Mouse (Mus musculus) embryonic facial prominence, embryonic 11.5 days (tissue): ENCODE measurements around the gene 4930404N11Rik. TPM values are rescaled to one million over a fixed set of nuclear protein-coding genes. Genes with fewer than 3 reads are reported as not detected.

Experiments
- ATAC-seq: fragments of 200-750 bp; cut with Nextera tagmentation; replicated peaks from 2 replicates; pipeline ENCODE4 v1.8.0; 2017; ENCODE audit warnings: low read depth; ENCODE audit not compliant: insufficient number of reproducible peaks, low FRiP score, low TSS enrichment
- DNase-seq: peaks from one replicate; pipeline ENCODE4 v3.0.0-alpha.2; 2015; ENCODE audit warnings: low spot score
- H3K27ac ChIP-seq: fragments of 300-500 bp; sonication (generic); replicated peaks from 2 replicates; pipeline ENCODE4 v1.5.1; 2014; ENCODE audit warnings: mild to moderate bottlenecking, low read depth, low read length, control low read depth
- H3K27me3 ChIP-seq: fragments of 300-500 bp; sonication (generic); 2 replicates; pipeline ENCODE4 v1.6.1; 2014; ENCODE audit warnings: mild to moderate bottlenecking, low read length, moderate library complexity, mixed read lengths; ENCODE audit not compliant: control insufficient read depth, insufficient read depth
- H3K36me3 ChIP-seq: fragments of 300-500 bp; sonication (generic); replicated peaks from 2 replicates; pipeline ENCODE4 v1.6.1; 2014; ENCODE audit warnings: low read depth, mild to moderate bottlenecking, low read length, moderate library complexity, mixed read lengths; ENCODE audit not compliant: control insufficient read depth, insufficient read depth
- H3K4me1 ChIP-seq: fragments of 300-500 bp; sonication (generic); 2 replicates; pipeline ENCODE4 v1.6.1; 2014; ENCODE audit warnings: low read length, mixed read lengths; ENCODE audit not compliant: control insufficient read depth, insufficient read depth
- H3K4me2 ChIP-seq: fragments of 300-500 bp; sonication (generic); 2 replicates; pipeline ENCODE4 v1.6.1; 2014; ENCODE audit warnings: low read depth, mild to moderate bottlenecking, control low read depth, low read length, moderate library complexity
- H3K4me3 ChIP-seq: fragments of 300-500 bp; sonication (generic); 2 replicates; pipeline ENCODE4 v1.5.1; 2014; ENCODE audit warnings: low read depth, low read length, control low read depth
- H3K9ac ChIP-seq: fragments of 300-500 bp; sonication (generic); replicated peaks from 2 replicates; pipeline ENCODE4 v1.6.1; 2014; ENCODE audit warnings: mild to moderate bottlenecking, control low read depth, low read length
- H3K9me3 ChIP-seq: fragments of 300-500 bp; sonication (generic); replicated peaks from 2 replicates; pipeline ENCODE4 v1.6.1; 2016; ENCODE audit warnings: mild to moderate bottlenecking, low read length, inconsistent platforms, mixed read lengths; ENCODE audit not compliant: control insufficient read depth
- WGBS: fragments of 180-500 bp; shearing (Covaris S2); extraction: QIAGEN DNeasy Blood & Tissue Kit; methylation state at CpG from one replicate; pipeline ENCODE4 v1.1.7; 2014; 5-methylcytosine and 5-hydroxymethylcytosine counted together
- polyA plus RNA-seq: library from polyadenylated mRNA; unstranded; fragments of >200 nt; fragmentation: Nextera tagmentation; extraction: Ambion mirVana; gene quantifications from 2 replicates; pipeline ENCODE4 v1.2.1, GENCODE M21; 2014

Gene 4930404N11Rik
- polyA plus RNA-seq, 1 experiment from 2014 or later: not detected

DNA sequence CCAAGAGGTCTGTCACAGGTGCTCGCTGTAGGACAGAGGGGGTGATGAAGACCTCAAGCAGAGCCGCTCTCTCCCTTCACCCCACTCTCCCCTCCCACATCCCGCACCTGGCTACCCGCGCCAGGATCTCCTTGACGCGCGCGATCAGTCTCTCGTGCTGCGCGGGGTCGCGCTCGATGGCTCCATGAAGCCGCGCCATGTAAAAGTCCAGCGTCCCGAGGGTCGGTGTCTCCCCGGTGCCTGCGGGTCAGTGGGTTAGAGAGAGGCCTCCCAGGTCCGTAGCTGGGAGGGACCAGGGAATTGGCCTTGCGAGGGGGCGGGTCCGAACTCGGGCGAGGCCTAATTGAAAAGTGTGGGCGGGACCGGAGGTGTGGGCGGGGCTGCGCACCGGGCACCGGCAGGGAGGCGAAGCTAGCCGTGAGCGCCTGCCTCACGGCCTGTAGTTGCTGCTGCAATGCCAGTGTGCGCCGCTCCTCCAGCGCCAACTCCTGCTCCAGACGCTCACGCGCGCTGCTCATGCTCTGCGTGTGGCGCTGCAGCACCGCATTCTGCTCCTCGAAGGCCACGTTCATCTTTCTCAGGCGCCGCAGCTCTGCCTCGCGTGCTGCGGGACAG is 19.1 kb downstream of the 4930404N11Rik start:
- Histone ChIP-seq H3K9me3 (no peaks in the 10 kb centered on the region), H3K36me3 (no peaks in the 10 kb centered on the region; the same call in none of the 2 replicates), H3K4me3 (peak overlapping the region; percentile 19; the same call in 1 of the 2 replicates), H3K4me2 (peak overlapping the region; percentile 45), H3K9ac (peak overlapping the region; percentile 39), H3K27ac (no peak overlapping the region), H3K4me1 (peaks cover 12% of the 10 kb centered on the region), H3K27me3 (peaks cover 28% of the 10 kb centered on the region)
- DNase-seq (peak; percentile 79), ATAC-seq (no peak)
- WGBS: 8% methylated on average over 54 of the region's 55 CpGs

DNA sequence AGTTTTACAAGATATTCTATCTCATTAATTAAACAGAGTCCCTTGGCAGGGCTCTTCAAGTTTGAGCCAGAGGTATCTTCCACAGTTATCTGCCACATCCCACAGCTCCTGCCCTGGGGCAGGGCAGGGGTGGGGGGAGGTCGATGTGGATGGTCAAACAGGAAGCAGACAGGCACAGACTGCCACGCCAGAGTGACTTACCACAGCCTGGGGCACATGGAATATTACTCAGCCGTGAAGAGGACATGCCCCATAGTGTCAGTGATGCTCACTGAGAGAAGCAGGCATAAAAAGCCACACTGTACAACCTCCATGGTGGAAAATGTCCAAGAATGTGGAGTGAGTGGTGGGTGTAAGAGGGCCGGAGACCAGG is 20.5 kb downstream of the 4930404N11Rik start:
- peaks cover 34% of the 10 kb centered on the region for H3K27me3 ChIP-seq
- no peak overlapping the region for H3K27ac ChIP-seq
- peaks cover 12% of the 10 kb centered on the region for H3K4me1 ChIP-seq
- ATAC-seq: no peak
- 84% methylated on average over 4 of the region's 4 CpGs for WGBS
- H3K4me3 ChIP-seq: no peak overlapping the region
- no peaks in the 10 kb centered on the region for H3K9me3 ChIP-seq
- no peaks in the 10 kb centered on the region; the same call in none of the 2 replicates for H3K36me3 ChIP-seq
- no peak for DNase-seq
- H3K4me2 ChIP-seq: no peak overlapping the region
- no peak overlapping the region for H3K9ac ChIP-seq

- H3K4me1 ChIP-seq: peaks cover 12% of the 10 kb centered on the region
- no peak overlapping the region for H3K27ac ChIP-seq
- WGBS: 56% methylated on average over 8 of the region's 8 CpGs
- H3K9ac ChIP-seq: no peak overlapping the region
- H3K9me3 ChIP-seq: no peaks in the 10 kb centered on the region
- peaks cover 34% of the 10 kb centered on the region for H3K27me3 ChIP-seq
- no peak overlapping the region for H3K4me3 ChIP-seq
- H3K4me2 ChIP-seq: no peak overlapping the region
- H3K36me3 ChIP-seq: no peaks in the 10 kb centered on the region; the same call in none of the 2 replicates
- ATAC-seq (no peak), DNase-seq (no peak)
These were observed 21.0 kb downstream of the 4930404N11Rik start for GRCm38 (mm10) chr10:81344421-81345161.

- Histone ChIP-seq H3K4me3 (peak within 1 kb of the TSS; percentile 40), H3K36me3 (no peaks in the 10 kb centered on the region; the same call in 1 of the 2 replicates), H3K4me1 (peaks cover 6% of the 10 kb centered on the region; the same call in 1 of the 2 replicates), H3K27me3 (peaks cover 34% of the 10 kb centered on the region), H3K4me2 (peak within 1 kb of the TSS; percentile 65), H3K9ac (peak within 1 kb of the TSS; percentile 48), H3K9me3 (no peaks in the 10 kb centered on the region), H3K27ac (no peak within 1 kb of the TSS)
- DNase-seq (no peak), ATAC-seq (no peak)
- WGBS: 6% methylated on average over 49 of the region's 67 CpGs
These were observed 22.7 kb downstream of the 4930404N11Rik start, which contains the start of gene Gipc3 for GRCm38 (mm10) chr10:81342686-81343505. Gipc3 (minus strand) TSS chr10:81343266.

DNA sequence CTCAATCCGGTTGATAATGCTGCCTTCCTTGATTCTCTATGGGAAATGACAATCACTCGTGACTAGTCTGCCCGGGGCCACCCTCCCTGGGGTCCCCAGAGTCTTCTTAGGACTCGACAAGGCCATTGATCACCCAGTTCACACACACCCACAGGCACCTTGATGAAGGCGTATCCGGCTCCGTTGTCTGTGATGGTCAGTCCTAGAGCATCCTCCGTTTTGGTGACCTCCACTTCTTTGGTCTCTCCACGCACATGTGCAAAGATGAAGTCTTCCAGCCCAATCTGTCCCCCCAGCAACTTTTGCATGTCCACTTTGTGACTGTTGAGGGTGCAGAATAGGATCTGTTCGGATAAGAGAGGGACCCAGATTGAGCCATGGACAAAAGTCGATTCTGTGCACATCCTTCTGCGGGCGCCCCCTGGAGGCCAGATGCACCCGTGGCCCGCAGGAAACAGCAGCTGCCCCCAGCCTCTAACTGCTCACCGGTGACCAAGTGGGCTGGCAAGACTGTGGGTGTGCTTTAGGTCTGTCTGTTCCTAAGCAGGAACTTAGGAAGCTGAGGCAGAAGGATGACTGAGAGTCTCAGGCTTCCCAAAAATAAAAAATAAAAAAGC is 24.2 kb downstream of the 4930404N11Rik start:
- no peak overlapping the region for H3K4me3 ChIP-seq
- H3K4me2 ChIP-seq: no peak overlapping the region
- 33% methylated on average over 16 of the region's 16 CpGs for WGBS
- peaks cover 6% of the 10 kb centered on the region; the same call in 1 of the 2 replicates for H3K4me1 ChIP-seq
- peak; percentile 75 for DNase-seq
- no peak overlapping the region for H3K9ac ChIP-seq
- no peak for ATAC-seq
- H3K27ac ChIP-seq: no peak overlapping the region
- H3K36me3 ChIP-seq: no peaks in the 10 kb centered on the region; the same call in 1 of the 2 replicates
- no peaks in the 10 kb centered on the region for H3K9me3 ChIP-seq
- H3K27me3 ChIP-seq: peaks cover 34% of the 10 kb centered on the region

DNA sequence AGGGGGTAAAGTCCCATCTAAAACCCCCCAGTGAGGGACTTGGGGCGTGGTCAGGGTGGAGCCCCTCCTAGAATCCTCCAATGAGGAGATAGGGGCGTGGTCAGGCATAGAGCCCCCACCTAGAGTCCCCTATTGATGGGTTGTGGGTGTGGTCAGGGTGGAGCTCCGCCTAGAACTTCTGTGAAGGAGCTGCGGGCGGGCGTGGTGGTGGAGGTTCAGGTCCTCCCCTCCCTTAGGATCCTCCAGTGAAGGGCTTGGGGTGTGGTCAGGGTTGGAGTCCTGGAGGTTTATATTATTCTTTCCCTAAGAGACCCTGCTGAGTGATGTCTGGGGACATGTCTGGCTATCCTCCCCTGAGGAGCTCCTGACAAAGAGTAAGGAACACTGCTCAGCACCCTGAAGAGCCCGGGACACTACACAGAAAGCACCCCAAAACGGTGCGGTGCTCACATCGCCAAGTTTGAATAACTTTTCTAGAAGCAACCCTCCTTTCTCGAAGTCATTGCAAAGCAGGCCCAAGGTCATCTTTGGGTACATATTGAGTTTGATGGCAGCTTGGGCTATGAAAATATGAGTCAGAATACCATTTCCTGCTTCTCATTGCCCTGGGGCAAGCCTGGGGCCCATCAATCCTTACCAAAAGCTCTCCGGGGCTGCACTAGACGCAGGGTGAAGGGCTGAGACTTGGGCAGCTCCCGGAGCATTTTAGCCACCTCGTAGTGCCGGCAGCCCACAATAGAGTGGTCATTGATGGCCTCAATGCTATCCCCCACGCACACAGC is 24.9 kb downstream of the 4930404N11Rik start:
- WGBS: 35% methylated on average over 17 of the region's 17 CpGs
- Histone ChIP-seq H3K9ac (no peak overlapping the region), H3K4me3 (no peak overlapping the region)

GRCm38 (mm10) chr10:81336558-81336957 is 29.1 kb downstream of the 4930404N11Rik start:
- ATAC-seq: no peak
- H3K27ac ChIP-seq: no peak overlapping the region
- 92% methylated on average over 4 of the region's 4 CpGs for WGBS
- no peak for DNase-seq
- peaks cover 5% of the 10 kb centered on the region for H3K4me1 ChIP-seq
- peaks cover 16% of the 10 kb centered on the region; the same call in 1 of the 2 replicates for H3K27me3 ChIP-seq
- H3K4me3 ChIP-seq: no peak overlapping the region
- H3K9me3 ChIP-seq: no peaks in the 10 kb centered on the region
- H3K36me3 ChIP-seq: no peaks in the 10 kb centered on the region
- H3K9ac ChIP-seq: no peak overlapping the region
- H3K4me2 ChIP-seq: no peak overlapping the region

More for the DNA sequence above, 24.9 kb downstream of the 4930404N11Rik start:
- Histone ChIP-seq H3K9me3 (no peaks in the 10 kb centered on the region), H3K27me3 (peaks cover 34% of the 10 kb centered on the region), H3K4me2 (no peak overlapping the region), H3K36me3 (no peaks in the 10 kb centered on the region; the same call in 1 of the 2 replicates), H3K27ac (no peak overlapping the region), H3K4me1 (peaks cover 6% of the 10 kb centered on the region; the same call in 1 of the 2 replicates)
- ATAC-seq: no peak
- no peak for DNase-seq
